Mouse (Mus musculus): ENCODE measurements around the gene Rsg1. TPM values are rescaled to one million over a fixed set of nuclear protein-coding genes. Genes with fewer than 3 reads are reported as not detected.

Rsg1 gene
- total RNA-seq, 2 experiments from 2014 or later: 0.70 to 0.89 TPM

GRCm38 (mm10) chr4:141247776-141248613 is 34.2 kb downstream of the Rsg1 start:
- peak; percentile 47 for DNase-seq

- DNase-seq: no peak
Observed at GRCm38 (mm10) chr4:141248614-141248978, 34.8 kb downstream of the Rsg1 start.

GRCm38 (mm10) chr4:141249383-141249782 is 35.6 kb downstream of the Rsg1 start:
- no peak for DNase-seq

- no peak for DNase-seq
Observed at GRCm38 (mm10) chr4:141251071-141251470, 37.3 kb downstream of the Rsg1 start.

- no peak for DNase-seq
Observed at GRCm38 (mm10) chr4:141252641-141253040, 38.9 kb downstream of the Rsg1 start.

- DNase-seq: peak; percentile 64
Observed at GRCm38 (mm10) chr4:141254234-141254633, 40.5 kb downstream of the Rsg1 start.

- no peak for DNase-seq
Observed at GRCm38 (mm10) chr4:141257440-141257839, 43.7 kb downstream of the Rsg1 start.

GRCm38 (mm10) chr4:141259413-141259812 is 45.7 kb downstream of the Rsg1 start:
- no peak for DNase-seq

- no peak for DNase-seq
Observed at GRCm38 (mm10) chr4:141260007-141260723, 46.4 kb downstream of the Rsg1 start.

GRCm38 (mm10) chr4:141262906-141263637 is 49.3 kb downstream of the Rsg1 start:
- DNase-seq: no peak

GRCm38 (mm10) chr4:141265979-141266637 is 52.4 kb downstream of the Rsg1 start:
- no peak for DNase-seq

GRCm38 (mm10) chr4:141267250-141267649 is 53.5 kb downstream of the Rsg1 start:
- no peak for DNase-seq

GRCm38 (mm10) chr4:141267837-141268236 is 54.1 kb downstream of the Rsg1 start:
- DNase-seq: peak; percentile 69

GRCm38 (mm10) chr4:141268350-141268749 is 54.6 kb downstream of the Rsg1 start:
- no peak for DNase-seq

GRCm38 (mm10) chr4:141269080-141269479 is 55.3 kb downstream of the Rsg1 start:
- DNase-seq: no peak

GRCm38 (mm10) chr4:141270201-141270940 is 56.6 kb downstream of the Rsg1 start:
- DNase-seq: no peak

GRCm38 (mm10) chr4:141271228-141271627 is 57.5 kb downstream of the Rsg1 start:
- no peak for DNase-seq

- DNase-seq: no peak
Observed at GRCm38 (mm10) chr4:141271721-141272120, 58.0 kb downstream of the Rsg1 start.

- no peak for DNase-seq
Observed at GRCm38 (mm10) chr4:141272878-141273277, 59.1 kb downstream of the Rsg1 start.

GRCm38 (mm10) chr4:141273296-141273695 is 59.5 kb downstream of the Rsg1 start:
- peak; percentile 94 for DNase-seq
